Mouse (Mus musculus): Measurements from ENCODE around the gene Pth2. TPM values are rescaled to one million over a fixed set of nuclear protein-coding genes. Genes with fewer than 3 reads are reported as not detected.

Pth2 gene
- total and polyA plus RNA-seq, 3 experiments, result not detected

DNA sequence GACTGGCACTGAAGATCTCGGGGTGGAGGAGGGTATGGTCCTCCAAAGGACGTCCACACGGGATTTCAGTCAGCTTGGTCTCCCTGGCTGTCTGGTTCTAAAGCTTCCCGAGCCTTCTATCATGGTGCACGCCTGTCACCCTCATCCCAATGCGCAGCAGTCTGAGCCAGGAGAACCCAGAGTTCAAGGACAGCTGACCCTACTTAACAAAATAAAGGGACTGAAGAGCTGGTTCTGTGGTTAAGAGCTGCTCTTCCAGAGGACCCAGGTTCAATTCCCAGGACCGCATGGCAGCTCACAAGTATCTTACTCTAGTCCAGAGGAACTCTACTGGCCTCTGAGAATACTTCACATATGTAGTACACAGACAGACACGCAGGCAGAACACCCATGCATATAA is 48.3 kb downstream of the Pth2 start:
- Histone ChIP-seq H3K4me3 (ENCODE audit: low read depth, low read length) (no peak overlapping the region), H3K9me3 (replicated peaks) (no peaks in the 10 kb centered on the region), H3K36me3 (replicated peaks) (peaks cover 26% of the 10 kb centered on the region), H3K27me3 (ENCODE audit: insufficient read depth, low read length) (peaks cover 41% of the 10 kb centered on the region), H3K4me1 (ENCODE audit: insufficient read depth, low read depth, low read length) (peaks cover 8% of the 10 kb centered on the region)
- TF ChIP-seq POLR2AphosphoS5 (IDR thresholded peaks at IDR 0.05; ENCODE audit: insufficient replicate concordance, low read depth, low read length), result no peak
- no peak for TF ChIP-seq GATA1 (IDR thresholded peaks at IDR 0.05; ENCODE audit: borderline replicate concordance, low read length)
- no peak for TF ChIP-seq GATA2 (IDR thresholded peaks at IDR 0.05; ENCODE audit: borderline replicate concordance, low read depth, low read length)
- no peak for TF ChIP-seq TAL1 (conservative IDR thresholded peaks at IDR 0.05; ENCODE audit: low read depth, low read length)
- no peak for TF ChIP-seq CTCF (IDR thresholded peaks at IDR 0.05; ENCODE audit: low read depth, low read length)
- DNase-seq (ENCODE audit: low spot score) (no peak), ATAC-seq (ENCODE audit: extremely low read depth, insufficient number of reproducible peaks, low FRiP score, poor library complexity, severe bottlenecking) (no peak)

- H3K4me3 ChIP-seq (ENCODE audit: low read depth, low read length), result no peak overlapping the region
- TF ChIP-seq POLR2AphosphoS5 (IDR thresholded peaks at IDR 0.05; ENCODE audit: insufficient replicate concordance, low read depth, low read length), result no peak
- TF ChIP-seq CTCF (IDR thresholded peaks at IDR 0.05; ENCODE audit: low read depth, low read length), result no peak
- no peak for TF ChIP-seq TAL1 (conservative IDR thresholded peaks at IDR 0.05; ENCODE audit: low read depth, low read length)
- no peak for TF ChIP-seq GATA1 (IDR thresholded peaks at IDR 0.05; ENCODE audit: borderline replicate concordance, low read length)
- no peak for TF ChIP-seq GATA2 (IDR thresholded peaks at IDR 0.05; ENCODE audit: borderline replicate concordance, low read depth, low read length)
- H3K9me3 ChIP-seq (replicated peaks), result no peaks in the 10 kb centered on the region
- H3K27me3 ChIP-seq (ENCODE audit: insufficient read depth, low read length), result peaks cover 38% of the 10 kb centered on the region
- DNase-seq (ENCODE audit: low spot score), result no peak
- no peak for ATAC-seq (ENCODE audit: extremely low read depth, insufficient number of reproducible peaks, low FRiP score, poor library complexity, severe bottlenecking)
- peaks cover 32% of the 10 kb centered on the region for H3K36me3 ChIP-seq (replicated peaks)
- H3K4me1 ChIP-seq (ENCODE audit: insufficient read depth, low read depth, low read length), result peaks cover 9% of the 10 kb centered on the region
These were observed 48.8 kb downstream of the Pth2 start for GRCm38 (mm10) chr7:45229459-45230203.

DNA sequence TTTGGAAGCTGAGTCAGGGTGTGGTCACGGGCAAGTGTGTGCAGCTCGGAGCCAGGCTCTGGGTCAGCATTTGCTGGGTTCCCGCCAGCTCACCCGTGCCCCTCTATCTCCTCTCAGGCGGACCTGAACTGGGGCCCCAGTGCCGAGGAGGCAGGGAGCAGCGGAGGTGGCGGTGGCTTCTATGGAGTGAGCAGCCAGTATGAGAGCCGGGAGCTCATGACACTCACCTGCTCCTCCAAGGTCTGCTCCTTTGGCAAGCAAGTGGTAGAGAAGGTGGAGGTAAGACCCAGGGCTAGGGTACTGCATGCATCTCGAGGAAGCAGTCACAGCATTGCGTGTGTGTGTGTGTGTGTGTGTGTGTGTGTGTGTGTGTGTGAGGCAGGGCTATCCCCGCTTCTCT is 50.4 kb downstream of the Pth2 start:
- no peak overlapping the region for H3K4me3 ChIP-seq (ENCODE audit: low read depth, low read length)
- peaks cover 21% of the 10 kb centered on the region for H3K4me1 ChIP-seq (ENCODE audit: insufficient read depth, low read depth, low read length)
- H3K9me3 ChIP-seq (replicated peaks), result no peaks in the 10 kb centered on the region
- no peak for DNase-seq (ENCODE audit: low spot score)
- TF ChIP-seq GATA2 (IDR thresholded peaks at IDR 0.05; ENCODE audit: borderline replicate concordance, low read depth, low read length) (no peak), CTCF (IDR thresholded peaks at IDR 0.05; ENCODE audit: low read depth, low read length) (no peak), GATA1 (IDR thresholded peaks at IDR 0.05; ENCODE audit: borderline replicate concordance, low read length) (no peak), POLR2AphosphoS5 (IDR thresholded peaks at IDR 0.05; ENCODE audit: insufficient replicate concordance, low read depth, low read length) (no peak), TAL1 (conservative IDR thresholded peaks at IDR 0.05; ENCODE audit: low read depth, low read length) (no peak)
- no peak for ATAC-seq (ENCODE audit: extremely low read depth, insufficient number of reproducible peaks, low FRiP score, poor library complexity, severe bottlenecking)
- H3K36me3 ChIP-seq (replicated peaks), result peaks cover 48% of the 10 kb centered on the region
- H3K27me3 ChIP-seq (ENCODE audit: insufficient read depth, low read length), result peaks cover 26% of the 10 kb centered on the region

Other genes with a start within 250 kb of the Pth2 start
Only the 20 nearest of the 34 such genes appear.
- 36.7 and 42.4 TPM in 2 replicates for gene Prr12, start 128.1 kb upstream of the Pth2 start, total RNA-seq (2014; fragmentation: Nextera tagmentation)
- 1.6 and 2.0 TPM in 2 replicates for gene Prr12, start 128.1 kb upstream of the Pth2 start, total RNA-seq (2017)
- 91.6 and 98.4 TPM in 2 replicates for gene Prr12, start 128.1 kb upstream of the Pth2 start, polyA plus RNA-seq (2012)
- 43.6 and 49.1 TPM in 2 replicates for gene Nosip, start 118.6 kb upstream of the Pth2 start, total RNA-seq (2014; fragmentation: Nextera tagmentation)
- 38.9 and 49.4 TPM in 2 replicates for gene Nosip, start 118.6 kb upstream of the Pth2 start, total RNA-seq (2017)
- gene Nosip, start 118.6 kb upstream of the Pth2 start, polyA plus RNA-seq (2012), result 104 and 110 TPM in 2 replicates
- 11.5 and 17.8 TPM in 2 replicates for gene Prrg2, start 118.3 kb upstream of the Pth2 start, total RNA-seq (2014; fragmentation: Nextera tagmentation)
- gene Prrg2, start 118.3 kb upstream of the Pth2 start, total RNA-seq (2017), result 6.8 and 9.5 TPM in 2 replicates
- 34.7 and 38.8 TPM in 2 replicates for gene Prrg2, start 118.3 kb upstream of the Pth2 start, polyA plus RNA-seq (2012)
- 0.49 TPM in 1 of 2 replicates, not detected in the other for gene Rcn3, start 88.8 kb upstream of the Pth2 start, total RNA-seq (2014; fragmentation: Nextera tagmentation)
- not detected in 2 replicates for gene Rcn3, start 88.8 kb upstream of the Pth2 start, total RNA-seq (2017)
- gene Rcn3, start 88.8 kb upstream of the Pth2 start, polyA plus RNA-seq (2012), result 0.31 and 0.33 TPM in 2 replicates
- gene Fcgrt, start 77.1 kb upstream of the Pth2 start, total RNA-seq (2014; fragmentation: Nextera tagmentation), result not detected in 2 replicates
- gene Fcgrt, start 77.1 kb upstream of the Pth2 start, total RNA-seq (2017), result not detected in 2 replicates
- not detected in 2 replicates for gene Fcgrt, start 77.1 kb upstream of the Pth2 start, polyA plus RNA-seq (2012)
- 916 and 1,000 TPM in 2 replicates for gene Rps11, start 56.6 kb upstream of the Pth2 start, total RNA-seq (2014; fragmentation: Nextera tagmentation)
- gene Rps11, start 56.6 kb upstream of the Pth2 start, total RNA-seq (2017), result 1,298 and 1,329 TPM in 2 replicates
- gene Rps11, start 56.6 kb upstream of the Pth2 start, polyA plus RNA-seq (2012), result 151 and 217 TPM in 2 replicates
- 1,386 and 1,478 TPM in 2 replicates for gene Rpl13a, start 52.2 kb upstream of the Pth2 start, total RNA-seq (2014; fragmentation: Nextera tagmentation)
- gene Rpl13a, start 52.2 kb upstream of the Pth2 start, total RNA-seq (2017), result 2,356 and 2,406 TPM in 2 replicates
- 5,469 and 6,084 TPM in 2 replicates for gene Rpl13a, start 52.2 kb upstream of the Pth2 start, polyA plus RNA-seq (2012)
- not detected in 2 replicates for gene Gm45713, start 44.8 kb upstream of the Pth2 start, total RNA-seq (2014; fragmentation: Nextera tagmentation)
- 0.16 and 0.23 TPM in 2 replicates for gene Gm45713, start 44.8 kb upstream of the Pth2 start, total RNA-seq (2017)
- 1.0 and 1.3 TPM in 2 replicates for gene Gm45713, start 44.8 kb upstream of the Pth2 start, polyA plus RNA-seq (2012)
- gene Flt3l, start 44.6 kb upstream of the Pth2 start, total RNA-seq (2014; fragmentation: Nextera tagmentation), result 75.7 and 76.5 TPM in 2 replicates
- gene Flt3l, start 44.6 kb upstream of the Pth2 start, total RNA-seq (2017), result 41.0 and 48.6 TPM in 2 replicates
- 31.7 and 38.8 TPM in 2 replicates for gene Flt3l, start 44.6 kb upstream of the Pth2 start, polyA plus RNA-seq (2012)
- 82.8 and 124 TPM in 2 replicates for gene Pih1d1, start 26.7 kb upstream of the Pth2 start, total RNA-seq (2014; fragmentation: Nextera tagmentation)
- gene Pih1d1, start 26.7 kb upstream of the Pth2 start, total RNA-seq (2017), result 60.9 and 68.4 TPM in 2 replicates
- gene Pih1d1, start 26.7 kb upstream of the Pth2 start, polyA plus RNA-seq (2012), result 46.4 TPM in 2 replicates
- 19.6 and 26.3 TPM in 2 replicates for gene Aldh16a1, start 26.4 kb upstream of the Pth2 start, total RNA-seq (2014; fragmentation: Nextera tagmentation)
- 33.8 and 34.7 TPM in 2 replicates for gene Aldh16a1, start 26.4 kb upstream of the Pth2 start, total RNA-seq (2017)
- 110 and 133 TPM in 2 replicates for gene Aldh16a1, start 26.4 kb upstream of the Pth2 start, polyA plus RNA-seq (2012)
- gene Slc17a7, start 17.0 kb upstream of the Pth2 start, total RNA-seq (2014; fragmentation: Nextera tagmentation), result not detected in 2 replicates
- 0.06 and 0.11 TPM in 2 replicates for gene Slc17a7, start 17.0 kb upstream of the Pth2 start, total RNA-seq (2017)
- 0.02 and 0.08 TPM in 2 replicates for gene Slc17a7, start 17.0 kb upstream of the Pth2 start, polyA plus RNA-seq (2012)
- gene Gfy, start 1.4 kb upstream of the Pth2 start, total RNA-seq (2014; fragmentation: Nextera tagmentation), result not detected in 2 replicates
- 0.05 and 0.06 TPM in 2 replicates for gene Gfy, start 1.4 kb upstream of the Pth2 start, total RNA-seq (2017)
- gene Gfy, start 1.4 kb upstream of the Pth2 start, polyA plus RNA-seq (2012), result not detected in 2 replicates
- not detected in 2 replicates for gene Ccdc155, start 23.9 kb downstream of the Pth2 start, total RNA-seq (2014; fragmentation: Nextera tagmentation)
- not detected in 2 replicates for gene Ccdc155, start 23.9 kb downstream of the Pth2 start, total RNA-seq (2017)
- not detected in 2 replicates for gene Ccdc155, start 23.9 kb downstream of the Pth2 start, polyA plus RNA-seq (2012)
- gene Dkkl1, start 31.2 kb downstream of the Pth2 start, total RNA-seq (2014; fragmentation: Nextera tagmentation), result not detected in 2 replicates
- gene Dkkl1, start 31.2 kb downstream of the Pth2 start, total RNA-seq (2017), result 0.11 TPM in 1 of 2 replicates, not detected in the other
- not detected in 2 replicates for gene Dkkl1, start 31.2 kb downstream of the Pth2 start, polyA plus RNA-seq (2012)
- not detected in 2 replicates for gene Tead2, start 34.8 kb downstream of the Pth2 start, total RNA-seq (2014; fragmentation: Nextera tagmentation)
- gene Tead2, start 34.8 kb downstream of the Pth2 start, total RNA-seq (2017), result 0.38 TPM in 1 of 2 replicates, not detected in the other
- not detected in 2 replicates for gene Tead2, start 34.8 kb downstream of the Pth2 start, polyA plus RNA-seq (2012)
- gene Cd37, start 58.1 kb downstream of the Pth2 start, total RNA-seq (2014; fragmentation: Nextera tagmentation), result 167 and 172 TPM in 2 replicates
- gene Cd37, start 58.1 kb downstream of the Pth2 start, total RNA-seq (2017), result 47.3 and 48.7 TPM in 2 replicates
- 51.2 and 75.3 TPM in 2 replicates for gene Cd37, start 58.1 kb downstream of the Pth2 start, polyA plus RNA-seq (2012)
- not detected in 2 replicates for gene Slc6a16, start 60.1 kb downstream of the Pth2 start, total RNA-seq (2014; fragmentation: Nextera tagmentation)
- 0.12 and 0.27 TPM in 2 replicates for gene Slc6a16, start 60.1 kb downstream of the Pth2 start, total RNA-seq (2017)
- not detected in 2 replicates for gene Slc6a16, start 60.1 kb downstream of the Pth2 start, polyA plus RNA-seq (2012)
- gene Slc6a21, start 96.5 kb downstream of the Pth2 start, total RNA-seq (2014; fragmentation: Nextera tagmentation), result not detected in 2 replicates
- gene Slc6a21, start 96.5 kb downstream of the Pth2 start, total RNA-seq (2017), result 0.23 and 0.38 TPM in 2 replicates
- gene Slc6a21, start 96.5 kb downstream of the Pth2 start, polyA plus RNA-seq (2012), result not detected in 2 replicates
- gene Trpm4, start 152.8 kb downstream of the Pth2 start, total RNA-seq (2014; fragmentation: Nextera tagmentation), result not detected in 2 replicates
- gene Trpm4, start 152.8 kb downstream of the Pth2 start, total RNA-seq (2017), result 0.23 and 0.49 TPM in 2 replicates
- gene Trpm4, start 152.8 kb downstream of the Pth2 start, polyA plus RNA-seq (2012), result 0.11 and 0.21 TPM in 2 replicates

All from G1E (cell line).